Mouse (Mus musculus) lung, postnatal 36 days (tissue): ENCODE data around the gene Fam163b.

Experiments used
- DNase-seq: peaks from one replicate; pipeline ENCODE4 v3.0.0; 2022; ENCODE audit warnings: mixed read lengths

The Fam163b gene

GRCm38 (mm10) chr2:27128990-27129389 lies 13.3 kb downstream of the Fam163b start:
- DNase-seq = no peak

- DNase-seq = no peak
Observed at GRCm38 (mm10) chr2:27126496-27126895, 15.8 kb downstream of the Fam163b start.

DNA sequence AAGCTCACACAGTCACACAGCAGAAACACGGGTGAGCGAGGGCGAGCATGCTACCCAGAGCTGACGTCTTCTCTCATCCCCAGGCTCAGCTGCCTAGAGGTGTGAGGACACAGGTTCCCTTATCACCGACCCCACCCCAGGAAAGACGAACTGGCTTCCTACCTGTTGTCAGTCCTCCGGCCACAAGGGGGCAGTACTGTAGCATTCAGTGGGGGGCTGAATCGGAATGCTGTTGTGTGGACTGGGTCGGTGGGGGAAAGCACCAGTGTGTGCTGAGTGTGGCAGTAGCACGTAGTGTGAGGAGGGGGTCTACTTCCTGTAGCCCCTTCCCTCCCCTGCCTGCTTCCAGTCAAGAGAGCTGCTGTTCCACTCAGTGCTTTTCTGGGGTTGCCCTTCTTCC lies 16.3 kb downstream of the Fam163b start:
- DNase-seq = peak; percentile 72

DNA sequence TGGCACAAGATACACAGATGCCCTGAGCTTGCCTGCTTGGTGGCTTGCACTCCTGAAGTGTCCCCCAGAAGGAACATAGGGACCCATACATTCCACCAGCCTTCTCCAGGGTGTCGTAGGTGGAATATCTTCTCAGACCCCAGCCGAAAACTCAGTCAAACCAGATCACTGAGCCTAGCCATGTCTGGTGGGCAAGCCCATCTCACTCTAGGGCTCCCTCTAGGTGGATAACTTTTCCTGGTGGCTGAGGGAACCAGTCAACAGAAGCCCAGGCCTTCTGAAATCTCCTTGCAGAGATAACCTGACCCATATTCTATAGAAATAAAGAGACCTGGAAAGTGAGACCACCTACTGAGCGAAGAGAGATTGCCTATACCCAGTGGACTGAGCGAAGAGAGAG lies 19.2 kb downstream of the Fam163b start:
- DNase-seq = no peak

- DNase-seq = no peak
Observed at GRCm38 (mm10) chr2:27122578-27122977, 19.7 kb downstream of the Fam163b start.

DNA sequence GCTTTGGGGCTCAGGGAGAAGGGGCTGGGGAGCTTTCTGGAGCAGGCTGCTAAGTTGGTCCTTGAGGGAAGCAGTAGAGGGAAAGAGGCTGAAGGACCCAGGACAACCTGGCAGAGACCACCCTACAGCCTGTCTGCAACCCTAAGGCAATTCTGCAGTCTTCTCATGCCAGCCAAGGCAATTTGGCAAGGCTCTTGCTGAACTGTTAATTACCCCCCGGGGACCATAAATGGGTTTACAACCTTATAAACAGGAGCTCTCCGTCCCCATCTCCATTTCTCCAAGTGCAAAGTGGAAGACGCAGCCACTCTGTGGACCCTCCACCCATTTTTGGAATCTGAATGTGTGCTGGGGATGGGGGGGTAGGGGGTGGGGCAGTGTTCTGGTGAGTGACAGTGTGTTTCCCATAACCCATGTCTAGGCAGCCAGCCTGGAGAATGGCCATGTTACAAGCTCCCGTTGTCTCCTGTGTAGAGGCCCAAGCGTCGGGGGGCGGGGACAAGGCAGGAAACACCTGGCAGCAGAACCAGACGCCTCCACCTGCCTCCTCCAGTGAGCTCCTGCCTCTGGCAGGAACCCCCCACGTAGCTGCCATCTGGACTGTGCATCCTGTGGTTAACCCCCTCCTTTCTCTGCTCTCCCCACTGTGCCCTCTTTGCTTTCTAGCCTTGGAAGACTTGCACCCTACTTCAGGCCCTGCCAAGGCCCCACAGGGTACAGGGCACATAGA lies 20.5 kb downstream of the Fam163b start:
- DNase-seq = peak; percentile 19

DNA sequence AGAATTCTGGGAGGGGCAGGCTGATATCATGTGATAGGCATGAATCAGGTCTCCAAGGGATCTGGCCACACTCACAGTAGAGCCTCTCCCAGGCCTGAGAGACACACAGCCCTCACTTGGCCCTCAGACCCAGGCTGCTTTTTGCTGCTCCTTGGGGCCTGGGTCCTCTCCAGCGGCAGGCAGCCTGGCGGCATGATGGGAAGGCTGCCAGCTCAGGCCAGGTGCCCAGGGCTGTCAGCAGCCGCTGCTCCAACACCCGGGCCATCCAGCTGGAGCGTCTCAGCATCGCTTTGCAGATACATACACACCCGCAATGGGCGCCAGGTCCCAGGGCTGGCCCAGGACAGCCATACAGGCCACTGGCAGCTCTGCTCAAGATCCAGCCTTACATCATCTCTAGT lies 22.1 kb downstream of the Fam163b start:
- peak; percentile 68 for DNase-seq

GRCm38 (mm10) chr2:27119766-27120165 lies 22.5 kb downstream of the Fam163b start:
- no peak for DNase-seq

DNA sequence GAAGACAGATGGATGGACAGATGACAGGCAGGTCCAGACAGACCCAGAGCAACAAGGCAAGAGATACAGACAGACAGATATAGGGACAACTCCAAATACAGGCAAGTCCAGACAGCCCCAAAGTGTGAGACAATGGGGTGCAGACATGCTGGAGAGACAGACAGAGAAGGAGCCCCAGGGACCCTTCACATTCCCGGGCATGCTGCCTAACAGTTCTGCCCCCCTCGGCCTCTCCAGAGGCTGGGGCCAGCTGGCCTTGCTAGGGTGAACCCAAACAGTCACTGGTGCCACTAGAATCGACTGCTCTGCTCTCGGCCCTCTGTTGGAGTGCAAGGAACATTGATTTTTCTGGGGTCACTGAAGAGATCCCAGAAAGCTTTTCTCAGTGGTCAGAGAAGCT lies 23.8 kb downstream of the Fam163b start:
- DNase-seq = no peak

GRCm38 (mm10) chr2:27114169-27114568 lies 28.1 kb downstream of the Fam163b start:
- no peak for DNase-seq

DNA sequence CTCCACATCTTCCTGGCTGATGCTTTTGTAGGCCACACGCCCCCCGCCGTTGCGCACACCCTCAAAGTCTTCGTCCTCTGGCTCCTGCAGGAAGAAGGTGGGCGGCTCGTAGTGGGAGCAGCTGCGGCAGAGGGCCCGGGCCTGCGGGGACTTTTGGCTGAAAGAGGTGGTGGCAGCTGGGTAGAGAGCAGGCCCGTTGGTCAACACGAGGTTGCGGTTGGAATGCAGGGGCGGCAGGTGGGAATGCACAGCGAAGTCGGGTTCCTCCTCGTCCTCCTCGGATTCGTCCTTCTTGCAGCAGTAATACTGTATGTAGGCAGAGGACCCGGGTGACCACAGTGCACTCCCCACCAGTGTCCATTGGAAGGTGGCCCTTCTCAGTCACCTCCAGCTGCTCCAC lies 29.7 kb downstream of the Fam163b start:
- no peak for DNase-seq

- DNase-seq = no peak
Observed at GRCm38 (mm10) chr2:27109052-27109451, 33.2 kb downstream of the Fam163b start.

GRCm38 (mm10) chr2:27108144-27108543 lies 34.1 kb downstream of the Fam163b start:
- no peak for DNase-seq

- DNase-seq = no peak
Observed at GRCm38 (mm10) chr2:27106816-27107215, 35.5 kb downstream of the Fam163b start.

GRCm38 (mm10) chr2:27103554-27103953 lies 38.7 kb downstream of the Fam163b start:
- DNase-seq = no peak

- DNase-seq = peak; percentile 79
Observed at GRCm38 (mm10) chr2:27097776-27098175, 44.5 kb downstream of the Fam163b start.

GRCm38 (mm10) chr2:27097241-27097656 lies 45.0 kb downstream of the Fam163b start:
- peak; percentile 15 for DNase-seq

DNA sequence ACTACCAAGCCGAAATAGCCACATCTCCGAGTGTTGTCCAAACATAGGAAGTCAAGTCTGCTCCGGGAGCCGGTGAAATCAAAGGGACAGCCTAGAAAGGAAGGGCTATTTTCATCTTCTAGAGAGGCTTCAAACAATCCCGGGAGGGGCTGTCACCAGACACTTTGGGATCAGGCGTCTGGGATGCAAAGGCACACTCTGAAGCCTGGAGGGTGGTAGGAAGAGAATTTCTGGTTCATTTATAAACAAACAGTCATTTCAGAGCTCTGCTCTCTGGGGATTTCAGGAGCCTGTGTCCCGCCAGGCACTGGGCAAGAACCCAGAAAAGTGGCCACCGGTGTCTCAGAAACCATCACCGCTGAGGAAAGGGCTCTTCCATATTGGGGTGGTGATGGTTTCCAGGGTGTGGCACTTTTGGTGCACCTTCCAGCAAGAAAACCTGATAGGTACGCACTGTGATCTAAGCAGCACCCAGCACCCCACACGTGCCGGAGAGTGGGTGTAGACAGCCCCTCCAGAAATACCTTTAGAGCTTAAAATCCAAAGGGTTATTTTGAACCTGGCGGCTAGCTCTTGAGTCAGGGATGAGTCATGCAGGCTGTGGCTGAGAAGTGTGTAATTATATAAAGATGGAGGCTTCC lies 45.8 kb downstream of the Fam163b start:
- DNase-seq = peak; percentile 74

GRCm38 (mm10) chr2:27095178-27095577 lies 47.1 kb downstream of the Fam163b start:
- no peak for DNase-seq

DNA sequence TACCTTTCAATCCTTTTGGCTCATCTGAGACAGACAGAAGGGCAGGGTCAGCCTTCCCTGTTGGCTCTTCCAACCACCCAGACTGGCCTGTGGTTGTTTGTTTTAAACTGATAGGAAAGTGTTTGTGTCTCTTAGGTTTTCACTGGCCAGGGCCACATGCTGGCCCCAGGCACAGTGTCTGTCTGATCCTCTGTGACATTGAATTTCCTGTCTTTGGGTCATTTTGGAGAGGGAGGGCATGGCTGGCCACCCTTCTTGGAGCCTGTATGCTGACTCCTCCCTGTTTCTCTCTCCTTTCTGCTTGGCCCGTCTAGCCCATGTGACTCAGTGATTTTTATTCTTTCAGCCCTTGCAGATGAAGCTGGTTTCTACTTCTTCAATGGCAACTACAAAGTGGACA lies 53.1 kb downstream of the Fam163b start:
- DNase-seq = peak; percentile 52

DNA sequence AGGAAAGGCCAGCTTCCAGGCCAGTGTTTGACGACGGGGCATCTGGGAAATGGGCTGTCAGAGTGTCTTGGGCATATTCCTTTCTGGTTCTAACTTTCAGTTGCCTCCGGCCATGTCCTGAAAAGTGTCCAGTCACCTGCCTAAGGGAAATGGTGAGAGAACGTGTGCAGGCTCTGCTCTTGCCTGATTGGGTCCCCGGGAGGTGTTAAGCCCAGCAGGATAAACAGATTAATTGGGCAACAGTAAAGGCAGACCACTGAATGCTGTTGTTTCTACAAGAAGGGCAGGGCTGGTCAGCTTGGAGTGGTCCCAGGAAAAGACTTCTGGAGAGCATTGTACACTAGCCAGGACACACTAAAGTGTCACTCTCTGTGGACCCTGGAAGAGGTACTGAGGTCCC lies 53.6 kb downstream of the Fam163b start:
- peak; percentile 33 for DNase-seq

GRCm38 (mm10) chr2:27088071-27088644 lies 54.1 kb downstream of the Fam163b start:
- DNase-seq = peak; percentile 88

DNA sequence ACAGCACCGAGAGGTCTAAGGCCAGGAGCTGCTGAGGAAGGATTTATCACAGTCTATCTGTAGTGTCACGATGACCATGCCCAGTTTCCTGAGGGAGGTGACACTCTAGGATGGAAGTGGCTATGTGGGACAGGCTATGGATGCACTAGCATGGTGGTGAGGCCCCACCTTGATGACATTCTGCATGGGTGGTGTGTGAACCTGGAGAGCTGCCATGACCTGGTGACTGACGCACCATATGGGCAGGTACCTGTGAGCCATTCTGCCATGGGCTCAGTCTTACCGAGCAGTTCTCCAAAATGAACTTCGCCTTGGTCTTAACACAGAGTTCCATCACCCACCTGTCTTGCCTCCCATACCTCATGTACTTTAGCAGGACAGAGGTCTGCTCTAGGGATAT lies 54.7 kb downstream of the Fam163b start:
- no peak for DNase-seq

- no peak for DNase-seq
Observed at GRCm38 (mm10) chr2:27086483-27087010, 55.7 kb downstream of the Fam163b start.
